In the genomic region with DNA sequence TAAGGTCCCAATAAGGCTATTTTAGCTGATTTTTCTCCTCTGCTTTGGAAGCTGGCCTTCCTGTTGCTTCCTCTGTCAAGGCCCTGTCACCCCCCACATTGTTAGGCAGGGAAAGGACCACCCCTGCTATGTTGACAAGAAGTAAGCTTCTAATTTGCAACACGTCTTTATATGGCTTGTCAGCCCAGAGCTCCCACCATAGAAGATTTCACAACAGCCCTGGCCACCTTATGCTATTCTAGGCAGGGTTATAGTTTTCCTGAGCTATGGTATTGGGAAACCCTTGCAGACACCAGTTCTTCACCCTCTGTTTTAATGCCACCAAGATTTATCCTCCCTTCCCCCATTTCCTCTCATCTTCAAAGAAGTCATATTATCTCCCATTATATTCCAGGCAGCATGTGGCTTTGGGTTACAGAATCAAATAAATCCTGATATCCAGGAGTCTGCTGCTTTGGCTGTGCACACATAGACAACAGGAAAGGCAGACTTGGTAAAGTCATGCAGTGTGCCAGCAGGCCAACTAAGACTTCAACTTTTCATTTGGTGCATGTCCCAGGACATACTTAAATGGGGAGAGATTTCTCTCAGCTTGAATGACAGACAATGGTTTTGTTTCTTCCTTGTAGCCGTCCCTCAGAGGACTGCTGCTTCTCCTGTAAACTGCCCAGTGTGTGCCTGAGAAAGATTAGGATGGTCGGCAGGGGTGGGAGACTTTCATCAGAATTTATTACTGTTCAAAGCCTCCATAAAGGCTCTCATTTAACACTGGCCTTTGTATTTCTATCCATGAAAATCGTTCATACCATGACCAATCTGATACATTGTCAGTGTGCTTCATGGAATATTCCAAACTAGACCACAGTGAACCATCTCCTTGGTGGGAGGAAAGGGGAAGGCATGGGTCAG, we compare ENCODE assay signal across 21 mouse cellular contexts.
DNase-seq lines count a peak whose midpoint lies in the region; ATAC-seq and TF ChIP-seq lines count a peak whose summit lies in the region.
"Had no signal": no experiment of that assay in that cellular context is flagged by ENCODE, and none has a peak within 500 bp of the region (broad histone marks: within the 10 kb centered on the region; RNA-seq: fewer than 3 reads in every experiment).

No protein-coding gene starts in this region.

- TF ChIP-seq POLR2A in brain, embryonic 14.5 days (IDR thresholded peaks at IDR 0.05; ENCODE audit: borderline replicate concordance, extremely low read depth, insufficient read depth, insufficient read length, poor library complexity, severe bottlenecking): no peak

- no peak for TF ChIP-seq CTCF in brain, embryonic 14.5 days (IDR thresholded peaks at IDR 0.05; ENCODE audit: borderline replicate concordance, extremely low read depth, insufficient read depth, insufficient read length)

- H3K36me3 ChIP-seq in kidney, embryonic 15.5 days: no peaks in the 10 kb centered on the region
- no peaks in the 10 kb centered on the region for H3K36me3 ChIP-seq in hindbrain, embryonic 11.5 days (ENCODE audit: control insufficient read depth, insufficient read depth, low read length)
- H3K36me3 ChIP-seq: G1E; limb, embryonic 13.5 days had no signal

- peaks cover 22% of the 10 kb centered on the region for H3K4me1 ChIP-seq in kidney, embryonic 15.5 days
- H3K4me1 ChIP-seq in hindbrain, embryonic 11.5 days (replicated peaks; ENCODE audit: control insufficient read depth, insufficient read depth, low read length): no peaks in the 10 kb centered on the region

- H3K9ac ChIP-seq in kidney, embryonic 15.5 days: no peak overlapping the region
- H3K9ac ChIP-seq in hindbrain, embryonic 11.5 days (ENCODE audit: low read depth, low read length): no peak overlapping the region
- H3K9ac ChIP-seq: forebrain, postnatal 0 days; limb, embryonic 13.5 days; liver, postnatal 0 days had no signal

- H3K4me2 ChIP-seq in kidney, embryonic 15.5 days: no peak overlapping the region
- H3K4me2 ChIP-seq in hindbrain, embryonic 11.5 days (replicated peaks; ENCODE audit: low read depth, low read length): no peak overlapping the region
- H3K4me2 ChIP-seq: heart, embryonic 11.5 days; limb, embryonic 13.5 days had no signal

- no peak for DNase-seq in kidney, postnatal 36 days
- DNase-seq in brain, embryonic 14.5 days (ENCODE audit: low read depth): peak; percentile 20
- DNase-seq in hindbrain, embryonic 11.5 days (ENCODE audit: low spot score): no peak
- peak; percentile 10 for DNase-seq in lung, postnatal 36 days
- DNase-seq in frontal cortex, postnatal 10 days (ENCODE audit: low spot score in 2 of 2): no peak
- DNase-seq in left cerebral cortex, postnatal 4 days: no peak
- no peak for DNase-seq in left cerebral cortex, postnatal 36 days (ENCODE audit: low spot score in 2 of 2)
- DNase-seq: adrenal gland, postnatal 10 days; cerebellum, postnatal 14 days; forebrain, postnatal 0 days; gastrocnemius, postnatal 25 days; heart, postnatal 36 days; kidney, adult 18-20 months; liver, postnatal 0 days; thymus, postnatal 25 days had no signal

- intact Hi-C loops in left cerebral cortex, postnatal 4 days (cut with DNase I): no loop called here
- intact Hi-C loops in left cerebral cortex, postnatal 36 days (cut with DNase I): no loop called here

- WGBS in kidney, embryonic 15.5 days: 30% methylated on average over 4 of the region's 4 CpGs
- 31% methylated on average over 4 of the region's 4 CpGs for WGBS in hindbrain, embryonic 11.5 days

- no peaks in the 10 kb centered on the region for H3K9me3 ChIP-seq in kidney, embryonic 15.5 days (replicated peaks)
- H3K9me3 ChIP-seq in hindbrain, embryonic 11.5 days (ENCODE audit: control insufficient read depth, low read length): no peaks in the 10 kb centered on the region
- H3K9me3 ChIP-seq: G1E; limb, embryonic 13.5 days had no signal

- H3K27ac ChIP-seq in kidney, embryonic 15.5 days: 0 out of 2 replicates have a peak overlapping the region, but pooled peaks have one; percentile 7
- H3K27ac ChIP-seq in hindbrain, embryonic 11.5 days (ENCODE audit: low read depth, low read length): no peak overlapping the region
- H3K27ac ChIP-seq: limb, embryonic 13.5 days; stomach, postnatal 0 days had no signal

- no peak overlapping the region for H3K4me3 ChIP-seq in kidney, embryonic 15.5 days (replicated peaks)
- no peak overlapping the region for H3K4me3 ChIP-seq in hindbrain, embryonic 11.5 days (ENCODE audit: low read depth, low read length)
- H3K4me3 ChIP-seq: limb, embryonic 13.5 days; myocyte had no signal

- H3K27me3 ChIP-seq in kidney, embryonic 15.5 days: no peaks in the 10 kb centered on the region
- no peaks in the 10 kb centered on the region for H3K27me3 ChIP-seq in hindbrain, embryonic 11.5 days (ENCODE audit: control insufficient read depth, insufficient read depth, low read length)
- H3K27me3 ChIP-seq: limb, embryonic 13.5 days had no signal

- ATAC-seq in kidney, embryonic 15.5 days (replicated peaks; ENCODE audit: low FRiP score): no peak; the same call in none of the 2 replicates
- ATAC-seq in hindbrain, embryonic 11.5 days (ENCODE audit: low FRiP score): peak; percentile 74
- ATAC-seq: forebrain, postnatal 0 days; liver, postnatal 0 days had no signal

Comparison
In these comparisons a context has a peak if more than half of its experiments do, and no peak if none do; other contexts are left out.
1. DNase-seq: peak in brain, embryonic 14.5 days (single experiment) and lung, postnatal 36 days (single experiment); none in kidney, postnatal 36 days (0 of 2), hindbrain, embryonic 11.5 days (single experiment), frontal cortex, postnatal 10 days (0 of 2), left cerebral cortex, postnatal 4 days (single experiment) and left cerebral cortex, postnatal 36 days (0 of 2).